In the genomic region with DNA sequence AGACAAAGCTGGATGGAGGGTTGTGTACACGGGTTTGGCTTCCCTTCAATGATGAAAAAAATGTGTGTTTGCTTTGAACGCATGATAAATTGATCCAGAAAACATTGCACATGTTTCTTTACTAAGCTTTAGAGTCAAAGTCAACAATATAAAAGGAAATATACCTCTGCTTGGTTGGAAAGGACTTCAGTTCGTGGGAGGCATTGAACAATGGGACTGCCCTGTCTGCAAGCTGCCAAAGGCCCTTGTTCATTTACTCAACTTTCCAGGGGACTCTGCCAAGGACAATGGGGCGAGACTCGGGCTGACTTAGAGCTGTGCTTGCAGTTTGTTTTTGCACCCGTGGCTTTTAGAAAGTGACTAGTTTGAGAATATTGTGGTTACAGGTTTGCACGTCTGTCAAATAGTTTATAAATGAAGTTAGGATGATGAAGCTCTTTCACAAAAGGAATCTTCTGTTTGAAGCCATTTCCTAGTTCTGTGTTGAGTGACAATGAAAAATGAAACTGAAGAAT, we compare ENCODE assay signal across 20 mouse cellular contexts.
"Had no signal": no experiment of that assay in that cellular context is flagged by ENCODE, and none has a peak within 500 bp of the region (broad histone marks: within the 10 kb centered on the region; RNA-seq: fewer than 3 reads in every experiment).

No protein-coding gene starts in this region.

- H3K4me3 ChIP-seq: limb, embryonic 10.5 days; limb, embryonic 13.5 days; lung, embryonic 15.5 days; neural tube, embryonic 13.5 days; stomach, embryonic 15.5 days had no signal

- H3K27ac ChIP-seq: limb, embryonic 10.5 days; limb, embryonic 13.5 days; liver, embryonic 14.5 days; lung, embryonic 15.5 days; neural tube, embryonic 13.5 days; stomach, embryonic 15.5 days had no signal

- DNase-seq: kidney, adult 11 months; kidney, adult 9 months; kidney, postnatal 14 days; kidney, postnatal 4 days; liver; liver, postnatal 0 days; lung, postnatal 10 days; lung, postnatal 4 days; midbrain, embryonic 14.5 days; retina, postnatal 1 day; right cerebral cortex, postnatal 25 days; spleen, adult 18-20 months; thymus, postnatal 25 days had no signal

- H3K27me3 ChIP-seq: limb, embryonic 13.5 days; lung, embryonic 15.5 days; stomach, embryonic 15.5 days had no signal

- ATAC-seq: liver, postnatal 0 days had no signal

- H3K9me3 ChIP-seq: limb, embryonic 10.5 days; limb, embryonic 13.5 days; lung, embryonic 15.5 days; neural tube, embryonic 13.5 days; stomach, embryonic 15.5 days had no signal

- H3K4me2 ChIP-seq: limb, embryonic 13.5 days; lung, embryonic 15.5 days; midbrain, embryonic 11.5 days; neural tube, embryonic 13.5 days; stomach, embryonic 15.5 days had no signal

- H3K36me3 ChIP-seq: limb, embryonic 10.5 days; limb, embryonic 13.5 days; lung, embryonic 15.5 days; neural tube, embryonic 13.5 days; stomach, embryonic 15.5 days had no signal

- H3K9ac ChIP-seq: limb, embryonic 13.5 days; liver, embryonic 14.5 days; liver, postnatal 0 days; lung, embryonic 15.5 days; neural tube, embryonic 13.5 days; stomach, embryonic 15.5 days had no signal
